Mouse (Mus musculus): ENCODE results near the gene Sema3a.

The Sema3a gene

GRCm38 (mm10) chr5:13125241-13125692 lies at the start of gene Sema3a:
TSS of gene Sema3a (plus strand) at chr5:13125414.
- no peak for DNase-seq (ENCODE audit: low read depth in 2 of 2, low spot score in 2 of 2)

DNA sequence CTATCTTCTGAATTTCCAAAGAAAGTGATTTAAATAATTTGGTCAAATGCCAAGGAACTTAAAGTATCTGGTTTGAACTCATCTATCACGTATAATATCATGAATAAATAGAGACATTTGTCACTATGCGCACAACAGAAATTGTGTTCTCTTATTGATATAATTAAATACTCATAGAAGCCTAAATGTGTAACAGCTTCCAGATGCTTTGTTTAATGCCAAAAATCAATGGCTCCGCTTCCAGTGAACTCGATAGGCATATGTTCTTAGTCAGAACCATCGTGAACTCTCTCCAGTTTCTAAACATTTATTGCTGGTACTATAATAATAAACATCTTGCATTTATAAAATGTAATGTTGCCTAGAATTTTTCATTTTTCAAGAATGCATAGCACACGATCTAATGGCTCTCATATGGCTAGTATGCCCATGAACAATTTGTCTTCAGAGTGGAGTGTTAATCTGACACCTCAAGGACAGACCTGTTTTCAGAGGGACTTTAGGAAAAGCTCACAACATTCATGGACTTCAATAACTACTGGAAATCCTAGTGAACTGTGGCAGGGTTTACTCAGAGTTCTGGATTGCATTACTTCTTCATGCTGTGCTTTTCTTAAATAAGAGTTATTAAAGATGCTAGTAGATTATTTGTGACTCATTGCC lies 40.3 kb upstream of the Sema3a start:
- DNase-seq (ENCODE audit: low read depth in 2 of 2, low spot score in 2 of 2), result no peak

GRCm38 (mm10) chr5:13090431-13090830 lies 34.8 kb upstream of the Sema3a start:
- DNase-seq (ENCODE audit: low read depth in 2 of 2, low spot score in 2 of 2), result no peak

- DNase-seq (ENCODE audit: low read depth in 2 of 2, low spot score in 2 of 2), result no peak
Measured at GRCm38 (mm10) chr5:13109522-13109921, 15.7 kb upstream of the Sema3a start.

GRCm38 (mm10) chr5:13117236-13117635 lies 8.0 kb upstream of the Sema3a start:
- DNase-seq (ENCODE audit: low read depth in 2 of 2, low spot score in 2 of 2), result no peak

DNA sequence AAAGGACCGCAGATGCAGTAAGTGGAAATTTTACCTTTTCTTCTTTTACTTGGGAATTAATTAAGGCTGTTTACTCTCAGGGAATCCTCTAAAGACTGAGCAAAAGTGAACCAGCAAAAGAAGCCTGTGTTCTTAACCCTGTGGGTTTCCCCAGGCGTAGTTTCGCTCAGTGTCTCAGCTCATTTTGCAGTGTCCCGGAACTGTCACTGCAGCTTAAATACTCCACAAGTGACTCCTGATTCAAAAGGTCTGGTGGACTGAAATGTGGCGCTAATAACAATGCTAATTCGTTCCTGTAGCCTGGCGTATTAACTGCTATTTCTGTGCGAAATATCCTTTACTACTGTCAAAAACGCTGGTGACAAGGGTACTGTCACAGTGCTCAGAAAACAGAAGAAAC lies 543 bp downstream of the Sema3a start:
- DNase-seq (ENCODE audit: low read depth in 2 of 2, low spot score in 2 of 2), result no peak

DNA sequence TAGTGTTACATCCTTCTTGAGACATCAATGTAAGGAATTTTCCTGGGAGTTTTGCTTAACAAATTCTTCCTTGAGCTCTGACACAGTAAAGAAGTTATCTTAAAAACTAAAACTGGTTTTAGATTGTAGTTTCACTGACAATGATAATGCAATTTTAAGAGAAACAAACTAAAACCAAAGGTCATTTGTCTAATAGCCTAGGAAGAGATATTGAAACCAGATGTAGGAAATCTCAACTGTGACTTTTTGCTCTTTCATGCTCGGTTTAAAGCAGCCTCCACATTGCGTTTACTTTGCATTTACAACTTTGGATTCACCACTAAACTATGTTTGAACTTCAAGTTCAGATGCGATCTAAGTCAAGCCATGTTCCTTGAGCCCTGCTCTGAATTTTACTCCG lies 982 bp downstream of the Sema3a start:
- no peak for DNase-seq (ENCODE audit: low read depth in 2 of 2, low spot score in 2 of 2)

DNA sequence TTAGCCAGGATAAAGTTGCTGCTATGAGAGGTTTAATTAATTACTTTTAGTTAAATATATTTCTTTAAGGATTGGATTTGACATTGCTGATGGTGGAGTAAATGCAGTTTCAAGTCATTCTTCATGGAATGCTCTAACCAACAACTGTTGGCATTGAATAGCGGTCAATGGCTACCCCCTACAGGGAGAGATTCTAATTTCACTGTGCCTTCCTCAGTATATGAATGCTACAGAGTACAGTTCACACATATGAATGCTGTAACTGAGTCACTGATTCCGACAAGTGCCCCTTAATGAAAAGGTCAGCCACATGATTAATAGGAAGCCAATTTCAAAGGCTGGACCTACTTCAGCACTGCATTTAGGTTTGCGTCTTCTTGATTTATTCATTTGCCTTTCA lies 1.9 kb downstream of the Sema3a start:
- DNase-seq (ENCODE audit: low read depth in 2 of 2, low spot score in 2 of 2), result no peak

- DNase-seq (ENCODE audit: low read depth in 2 of 2, low spot score in 2 of 2), result no peak
Measured at GRCm38 (mm10) chr5:13144733-13145457, 19.7 kb downstream of the Sema3a start.

DNA sequence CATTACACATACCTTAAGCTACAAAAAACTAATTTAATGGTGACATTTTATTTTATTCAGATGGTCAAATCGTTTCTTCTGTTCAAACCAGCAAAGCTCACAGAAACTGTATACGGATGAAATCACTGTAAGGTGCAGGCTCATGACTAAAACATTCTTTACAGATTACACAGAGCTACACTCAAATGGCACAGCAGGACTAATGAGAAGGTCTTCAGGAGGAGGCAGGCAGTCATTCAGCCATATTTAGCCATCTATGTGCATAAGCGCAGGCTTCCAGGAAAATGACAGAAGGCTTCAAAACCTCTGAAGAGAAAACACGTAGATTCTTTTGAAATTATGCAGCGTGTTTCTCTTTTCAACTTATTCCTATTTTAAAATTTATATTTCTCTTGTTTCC lies 24.7 kb downstream of the Sema3a start:
- no peak for DNase-seq (ENCODE audit: low read depth in 2 of 2, low spot score in 2 of 2)

GRCm38 (mm10) chr5:13151002-13151401 lies 25.8 kb downstream of the Sema3a start:
- DNase-seq (ENCODE audit: low read depth in 2 of 2, low spot score in 2 of 2), result no peak

DNA sequence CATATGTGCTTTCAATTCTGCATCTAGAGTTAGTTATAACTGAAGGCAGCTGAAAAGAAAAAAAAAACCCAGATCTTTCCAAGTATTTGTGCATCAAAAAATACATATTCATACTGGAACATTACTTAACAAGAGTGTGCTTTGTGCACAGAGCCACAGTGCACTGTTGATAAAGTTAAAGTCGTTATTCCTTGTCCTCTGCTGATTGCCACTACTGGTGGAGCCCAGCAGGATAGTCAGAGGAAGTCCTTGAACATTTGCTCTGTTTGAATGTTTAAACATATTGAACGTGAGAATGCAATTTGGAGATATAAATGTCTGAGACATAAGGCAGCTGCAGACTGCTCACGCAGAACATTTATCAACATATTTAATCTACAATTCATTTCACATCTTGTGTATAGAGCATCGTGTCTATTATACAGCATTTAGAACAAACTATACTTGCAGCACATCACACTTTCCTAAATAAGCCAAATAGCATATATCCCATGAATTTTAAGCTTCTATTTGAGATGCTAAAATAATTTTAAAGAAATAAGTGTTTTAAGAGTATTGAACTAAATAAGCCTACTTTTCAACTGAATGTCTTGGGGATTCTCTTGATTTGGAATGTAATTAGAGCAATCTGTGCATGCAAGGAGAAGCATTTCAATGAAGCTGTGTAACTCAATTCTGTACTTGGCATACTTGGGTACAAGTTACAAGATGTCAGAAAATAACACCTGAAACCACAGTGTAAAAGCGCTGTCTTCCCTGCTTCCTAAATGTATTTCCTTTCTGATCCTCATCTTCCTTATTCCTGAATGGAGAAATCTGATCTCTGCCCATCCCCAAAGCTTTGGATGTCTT lies 32.8 kb downstream of the Sema3a start:
- no peak for DNase-seq (ENCODE audit: low read depth in 2 of 2, low spot score in 2 of 2)

GRCm38 (mm10) chr5:13182186-13182585 lies 57.0 kb downstream of the Sema3a start:
- no peak for DNase-seq (ENCODE audit: low read depth in 2 of 2, low spot score in 2 of 2)

DNA sequence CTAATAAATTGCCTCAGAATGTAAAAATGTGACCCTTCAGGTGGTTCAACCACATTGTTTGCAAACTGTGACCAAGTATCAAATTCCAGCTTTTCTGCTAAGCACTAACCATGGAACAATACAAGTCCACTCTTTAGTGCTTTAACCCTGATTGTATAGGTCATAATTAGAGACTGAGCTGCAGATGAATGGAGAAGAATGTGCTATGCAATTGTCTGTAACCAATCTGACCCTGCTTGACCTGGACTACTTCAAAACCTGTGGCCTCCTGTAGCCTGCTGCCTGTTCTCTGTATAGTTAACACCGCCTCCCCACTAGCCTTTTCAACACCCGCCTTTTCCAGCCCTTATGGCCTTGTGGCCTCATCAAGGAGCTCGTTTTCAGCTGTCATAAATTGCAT lies 72.7 kb downstream of the Sema3a start:
- no peak for DNase-seq (ENCODE audit: low read depth in 2 of 2, low spot score in 2 of 2)

- DNase-seq (ENCODE audit: low read depth in 2 of 2, low spot score in 2 of 2), result no peak
Measured at GRCm38 (mm10) chr5:13199709-13200108, 74.5 kb downstream of the Sema3a start.

GRCm38 (mm10) chr5:13255353-13255752 lies 130.1 kb downstream of the Sema3a start:
- DNase-seq (ENCODE audit: low read depth in 2 of 2, low spot score in 2 of 2), result no peak

DNA sequence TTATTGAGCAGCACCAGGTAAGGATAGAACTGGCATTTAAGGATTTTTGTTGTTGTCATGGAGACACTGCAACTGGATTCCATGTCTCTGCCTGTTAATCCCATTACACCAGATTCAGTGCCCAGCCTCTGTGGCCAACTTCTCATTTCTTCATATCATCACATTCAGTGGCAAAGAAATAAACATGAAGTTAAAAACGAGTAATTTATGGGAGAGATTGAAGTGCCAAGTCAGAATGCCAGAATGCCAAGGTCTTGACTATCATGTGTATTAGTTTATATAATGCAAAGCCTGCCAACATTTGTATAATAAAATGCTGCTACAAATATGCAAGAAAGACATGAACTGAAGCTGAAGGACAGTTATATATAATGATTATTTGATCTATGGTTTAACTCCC lies 131.1 kb downstream of the Sema3a start:
- no peak for DNase-seq (ENCODE audit: low read depth in 2 of 2, low spot score in 2 of 2)

- DNase-seq (ENCODE audit: low read depth in 2 of 2, low spot score in 2 of 2), result no peak
Measured at GRCm38 (mm10) chr5:13263087-13263486, 137.9 kb downstream of the Sema3a start.

DNA sequence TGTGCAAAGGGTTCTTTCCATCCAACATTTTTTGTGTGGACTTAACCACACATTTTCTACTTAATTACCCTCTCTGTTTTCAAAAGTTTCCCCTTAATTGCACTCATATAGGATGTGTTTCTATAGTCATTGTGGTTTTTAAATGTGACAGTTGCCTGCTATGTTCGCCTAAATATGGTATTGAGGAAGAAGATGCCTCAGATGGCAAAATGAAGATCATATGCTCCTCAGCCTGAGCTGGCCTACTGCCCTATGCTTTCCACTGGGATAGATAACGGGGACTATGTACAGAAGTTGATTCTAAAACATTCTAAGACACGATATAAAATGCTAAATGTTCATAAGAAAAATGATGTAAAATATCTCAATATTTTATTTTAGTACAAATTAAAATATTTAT lies 138.3 kb downstream of the Sema3a start:
- DNase-seq (ENCODE audit: low read depth in 2 of 2, low spot score in 2 of 2), result no peak

DNA sequence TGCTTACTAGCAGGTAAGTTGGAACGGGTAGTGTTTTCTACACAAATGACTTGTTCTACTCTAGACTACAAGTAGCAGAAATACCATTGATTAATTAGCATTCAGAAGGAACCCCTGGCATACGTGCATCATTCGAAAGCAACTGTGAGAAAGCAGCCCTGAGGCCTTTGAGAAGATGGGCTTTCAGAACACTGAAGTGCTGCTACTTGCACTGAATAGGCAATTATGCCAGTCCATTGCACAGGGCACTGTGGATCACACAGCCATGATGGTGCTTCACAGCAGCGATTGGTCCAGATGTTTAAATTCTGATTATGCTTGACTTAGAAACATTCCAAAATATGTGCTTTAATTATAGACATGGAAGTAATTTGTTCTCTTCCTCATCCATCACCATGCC lies 187.5 kb downstream of the Sema3a start:
- DNase-seq (ENCODE audit: low read depth in 2 of 2, low spot score in 2 of 2), result no peak

GRCm38 (mm10) chr5:13313977-13314376 lies 188.8 kb downstream of the Sema3a start:
- DNase-seq (ENCODE audit: low read depth in 2 of 2, low spot score in 2 of 2), result no peak

Measured in CD8-positive naive resting alpha-beta T cell, adult 2 months (primary cell).